Mouse (Mus musculus): ENCODE measurements at regions not wholly inside any gene's neighbourhood (a gene's known extent, or its start where the extent isn't known, plus 50 kb on each side); places are given as distances from the start of the nearest gene placed in this dataset.

DNA sequence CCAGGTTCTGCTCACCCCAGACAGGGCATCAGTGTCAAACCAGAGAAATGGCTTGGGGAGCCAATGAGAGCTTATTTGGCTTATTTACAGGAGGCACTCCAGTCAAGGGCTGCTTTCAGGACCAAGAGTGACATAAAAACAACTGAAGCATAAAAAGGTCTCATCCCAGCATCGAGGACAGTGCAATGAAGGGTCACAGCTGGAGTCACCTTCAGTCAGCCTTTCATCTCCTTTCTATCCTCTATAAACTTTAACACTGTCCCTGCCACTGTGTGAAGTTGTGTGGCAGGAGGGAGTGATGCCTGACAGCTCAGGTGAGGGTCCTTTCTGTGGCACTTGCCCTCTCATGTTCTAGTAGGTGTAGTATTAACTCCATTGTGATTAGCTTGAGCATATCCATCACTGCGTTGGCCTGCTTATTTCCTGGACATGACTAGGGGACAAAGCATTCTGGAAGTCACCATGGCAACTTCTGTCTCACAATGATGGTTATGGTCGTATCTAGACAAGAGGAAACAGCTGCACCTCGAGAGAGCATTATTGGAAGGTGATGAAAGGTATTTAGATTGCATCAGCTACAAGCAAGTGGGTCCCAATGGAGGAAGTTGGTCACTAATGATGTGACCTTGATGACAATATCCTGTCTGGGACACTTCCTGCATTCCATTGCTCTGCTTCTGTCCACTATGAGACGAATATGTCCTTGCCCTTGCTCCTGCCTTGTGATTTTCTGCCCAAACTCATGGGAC is 87.8 kb upstream of the Enpp6 start:
- no peak for DNase-seq

DNA sequence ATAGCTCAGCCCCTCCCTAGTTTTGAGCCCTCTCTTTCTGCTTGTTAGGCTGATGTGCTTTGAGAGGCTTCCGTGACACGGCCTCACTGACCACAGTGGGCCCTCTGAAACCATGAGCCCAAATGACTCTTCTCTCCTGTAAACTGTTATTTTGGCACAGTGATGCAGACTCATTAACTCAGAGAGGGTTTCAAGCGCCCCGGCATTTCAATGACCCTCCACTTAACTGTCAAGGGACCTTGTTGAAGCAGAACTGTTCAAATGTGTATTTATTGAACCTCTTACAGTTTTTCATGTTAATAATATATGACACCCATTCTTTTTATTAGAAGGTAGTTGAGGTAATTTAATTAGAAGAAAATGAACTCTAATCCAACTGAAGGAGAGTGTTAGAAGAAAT is 85.9 kb upstream of the Enpp6 start:
- no peak for DNase-seq

DNA sequence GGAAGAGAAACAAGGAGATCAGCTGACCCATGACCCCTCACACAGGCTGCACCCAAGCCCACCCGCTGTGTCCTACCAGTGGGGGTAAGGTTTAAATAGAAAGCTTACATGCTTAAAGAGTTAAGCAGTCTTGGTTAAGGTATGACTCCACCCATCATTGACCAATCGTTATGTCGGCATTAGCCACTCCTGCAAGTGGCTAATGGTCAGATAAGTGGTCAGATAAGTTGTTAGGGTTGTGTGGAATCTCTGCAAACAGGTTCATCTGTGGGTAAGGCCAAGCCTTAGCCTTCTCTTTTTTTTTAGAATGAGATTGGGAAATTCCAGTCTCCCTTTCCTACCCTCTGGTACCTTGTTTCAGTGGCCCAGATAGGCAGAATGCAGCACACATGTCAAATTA is 82.0 kb upstream of the Enpp6 start:
- DNase-seq, result no peak

DNA sequence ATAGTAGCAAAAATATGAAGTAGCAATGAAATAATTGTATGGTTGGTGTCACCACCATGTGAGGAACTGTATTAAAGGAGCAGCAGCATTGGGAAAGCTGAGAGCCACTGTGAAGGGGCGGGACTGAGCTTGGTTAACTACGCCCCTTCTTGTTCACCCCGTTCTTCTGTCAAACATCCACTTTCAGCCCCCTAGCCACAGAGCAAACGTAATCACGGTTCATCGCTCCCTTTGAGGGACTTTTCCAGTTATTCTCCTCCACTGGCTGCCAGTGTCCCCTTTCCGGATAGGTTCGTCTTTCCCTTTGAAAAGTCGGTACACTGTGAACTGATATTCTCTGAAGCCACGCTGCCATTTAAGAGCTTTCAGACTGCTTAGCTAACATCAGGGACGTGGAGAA is 79.3 kb upstream of the Enpp6 start:
- no peak for DNase-seq

DNA sequence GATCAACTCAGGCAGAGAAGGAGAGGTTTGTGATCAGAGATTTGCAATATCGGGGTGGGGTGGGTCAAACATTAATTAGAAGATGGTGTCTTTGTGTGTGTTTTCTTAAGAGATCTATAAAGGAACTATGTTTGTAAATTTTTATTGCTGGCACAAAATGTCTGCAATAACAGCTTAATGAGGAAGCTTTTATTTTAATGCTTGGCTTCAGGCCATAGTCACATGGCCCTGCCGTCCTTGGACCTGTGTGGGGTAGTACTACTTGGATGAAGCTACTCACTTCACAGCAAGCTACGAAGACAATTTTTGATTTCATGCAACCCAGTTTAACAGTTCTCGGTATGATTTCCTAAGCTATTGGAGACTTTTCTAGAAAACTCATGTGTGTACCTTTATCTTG is 78.5 kb upstream of the Enpp6 start:
- DNase-seq, result no peak

DNA sequence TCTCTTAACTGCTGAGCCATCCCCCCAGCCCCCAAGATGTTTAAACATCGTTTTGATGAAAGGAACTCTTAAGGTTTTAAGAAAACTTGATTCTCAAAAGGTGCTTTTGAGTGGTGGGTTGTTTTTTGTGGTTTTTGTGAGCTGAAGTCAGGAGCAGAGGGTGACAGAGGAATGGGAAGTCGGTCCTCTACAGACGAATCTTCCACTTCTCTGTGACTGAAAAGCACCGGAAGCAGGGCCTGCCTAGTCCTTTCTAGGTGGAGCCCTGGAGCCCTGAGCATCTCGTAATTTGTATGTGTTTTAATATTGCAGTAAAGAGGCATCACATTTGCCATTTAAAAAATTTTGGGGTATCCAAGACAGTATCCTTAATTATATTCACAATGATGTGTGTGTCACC is 72.7 kb upstream of the Enpp6 start:
- DNase-seq, result no peak

DNA sequence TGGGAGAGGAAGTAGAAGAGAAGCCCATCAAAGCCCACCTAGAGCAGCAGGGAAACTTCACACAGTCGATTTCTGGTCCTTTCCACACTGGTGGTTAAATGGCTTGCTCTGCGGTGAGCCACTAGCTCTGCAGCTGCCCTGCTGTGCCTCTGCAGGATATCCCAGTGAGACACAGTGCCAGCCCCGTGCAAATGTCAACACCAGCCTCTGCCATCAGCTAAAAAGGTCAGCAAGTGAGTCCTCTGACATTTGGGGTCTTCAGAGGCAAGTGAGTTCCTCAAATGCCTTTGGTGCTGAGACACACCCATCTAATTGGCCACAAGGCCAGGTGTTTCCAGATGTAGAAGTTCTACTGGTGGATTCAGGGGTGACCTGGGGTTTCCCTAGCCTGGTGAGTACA is 66.6 kb upstream of the Enpp6 start:
- DNase-seq, result no peak

DNA sequence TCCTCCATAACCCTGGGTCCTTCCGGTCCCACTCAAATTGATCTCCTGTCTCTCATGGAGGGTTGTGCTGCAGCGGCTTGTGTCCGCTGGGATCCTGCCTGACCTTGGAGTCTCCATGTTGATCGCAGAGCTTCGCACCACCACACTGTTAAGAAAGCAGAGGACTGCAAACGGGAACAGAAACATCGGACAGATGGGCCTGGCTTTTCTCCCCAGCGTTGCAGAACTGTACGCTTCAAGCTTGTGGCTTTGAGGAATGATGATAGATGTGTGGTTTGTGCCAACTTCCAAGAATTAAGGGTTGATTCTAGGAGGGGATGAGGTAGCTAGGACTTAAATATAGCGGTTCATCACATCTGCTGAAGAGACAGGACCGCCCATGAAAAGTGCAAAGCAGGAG is 65.6 kb upstream of the Enpp6 start:
- DNase-seq, result no peak

DNA sequence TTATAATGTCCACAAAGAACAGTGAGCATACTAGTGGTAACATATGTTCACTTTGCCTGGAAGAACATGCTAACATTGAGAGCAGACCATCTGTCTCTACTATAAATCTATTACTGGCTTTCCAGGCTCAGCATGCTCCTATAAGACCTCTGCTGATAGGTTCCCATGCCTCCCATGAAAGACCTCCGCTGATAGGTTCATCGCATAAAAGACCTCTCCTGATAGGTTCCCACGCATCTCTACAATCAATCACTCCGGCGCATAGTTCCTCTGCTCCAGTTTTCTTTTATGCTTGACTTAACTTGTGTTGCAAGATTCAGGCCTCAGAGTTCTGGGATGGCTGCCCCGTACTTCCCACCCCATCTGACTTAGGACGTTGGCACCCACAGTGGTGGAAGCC is 65.1 kb upstream of the Enpp6 start:
- no peak for DNase-seq

DNA sequence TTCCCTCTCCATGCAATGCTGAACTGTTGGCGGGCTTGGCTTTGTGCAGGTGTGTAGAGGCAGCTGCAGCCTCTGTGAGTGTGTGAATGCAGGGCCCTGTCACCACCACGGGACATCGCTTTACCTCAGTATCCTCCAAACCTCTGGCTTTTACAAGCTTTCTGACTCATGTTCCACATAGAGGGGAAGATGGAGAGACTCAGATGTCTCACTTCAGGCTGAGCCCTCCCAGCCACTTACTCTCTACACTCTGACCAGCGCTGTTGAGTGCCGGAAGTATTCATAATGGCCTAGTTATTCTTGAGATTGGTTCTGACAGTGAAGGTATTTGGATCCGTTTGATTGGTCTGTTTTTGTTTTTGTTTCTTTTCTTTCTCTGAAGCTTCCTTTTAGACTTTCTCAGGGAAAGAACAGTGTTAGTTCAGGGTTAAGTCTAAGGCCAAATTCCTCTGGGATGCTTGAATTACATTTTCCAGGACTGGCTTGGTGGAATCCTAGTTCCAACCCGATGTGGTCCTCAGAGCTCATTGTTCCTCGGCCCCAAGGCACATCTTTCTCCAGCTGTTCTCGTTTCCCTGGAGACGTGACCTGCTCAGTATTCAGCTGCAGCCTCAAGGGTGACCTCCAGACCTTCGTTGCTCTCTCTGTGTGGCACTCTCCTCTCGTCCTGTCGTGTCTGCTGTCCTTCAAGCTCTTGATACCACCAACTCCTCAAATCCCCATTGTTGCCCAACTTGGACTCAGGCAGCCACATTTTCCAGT is 61.7 kb upstream of the Enpp6 start:
- no peak for DNase-seq

DNA sequence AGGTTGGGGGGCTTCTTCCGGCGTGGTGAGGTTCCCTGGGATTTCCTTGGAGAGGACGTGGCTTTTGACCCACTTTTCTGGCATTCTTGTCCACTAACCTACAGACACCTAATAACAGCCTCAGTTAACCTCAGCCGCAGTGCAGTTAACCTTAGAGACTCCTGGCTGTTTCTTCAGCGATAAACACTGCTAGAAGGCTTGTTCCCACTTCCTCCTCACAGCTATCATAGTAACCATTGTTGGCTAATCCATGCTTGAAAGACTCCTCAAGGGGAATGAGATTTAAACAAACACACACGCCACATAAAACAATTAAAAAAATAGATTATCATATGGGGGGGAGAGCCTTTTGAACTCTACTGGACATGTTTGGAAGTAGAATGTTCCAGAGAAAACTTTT is 58.0 kb upstream of the Enpp6 start:
- DNase-seq, result no peak

DNA sequence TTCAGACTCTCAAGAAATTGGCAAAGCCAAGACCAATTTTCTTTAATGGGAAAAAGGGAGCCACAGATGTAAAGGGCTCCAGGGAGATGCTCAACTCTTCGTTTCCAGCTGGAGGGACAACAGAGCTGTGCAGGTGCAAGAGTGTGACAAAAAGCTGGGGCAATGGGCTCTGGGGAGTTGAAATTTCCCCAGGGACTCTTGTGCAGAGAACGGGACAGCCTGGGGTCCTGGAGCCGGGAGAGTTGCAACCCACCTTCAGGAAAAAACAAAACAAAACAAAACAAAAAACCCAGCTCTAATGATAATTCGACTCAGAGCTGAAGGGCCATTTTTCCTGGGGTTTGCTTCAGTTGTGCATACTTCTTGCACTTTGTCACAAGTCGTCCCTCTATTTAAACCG is 57.0 kb upstream of the Enpp6 start:
- DNase-seq, result no peak

DNA sequence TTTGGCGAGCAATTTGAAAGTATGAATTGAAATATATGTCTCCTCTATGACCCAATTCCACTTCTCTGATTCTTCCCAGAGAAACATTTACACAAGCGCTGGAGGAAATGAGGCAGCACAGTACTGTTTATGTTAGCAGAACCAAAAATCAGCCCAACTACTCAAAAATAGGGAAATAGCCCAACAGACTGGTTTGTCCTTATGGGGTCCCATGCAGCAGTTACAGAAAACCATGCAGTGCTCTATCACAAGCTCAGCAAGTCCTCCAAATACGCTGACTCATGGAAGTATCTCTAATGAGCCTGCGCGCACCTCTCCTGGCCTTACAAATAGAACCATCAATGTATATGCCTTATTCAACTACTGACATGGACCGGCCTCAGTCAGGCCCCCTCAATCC is 55.4 kb upstream of the Enpp6 start:
- DNase-seq, result no peak

DNA sequence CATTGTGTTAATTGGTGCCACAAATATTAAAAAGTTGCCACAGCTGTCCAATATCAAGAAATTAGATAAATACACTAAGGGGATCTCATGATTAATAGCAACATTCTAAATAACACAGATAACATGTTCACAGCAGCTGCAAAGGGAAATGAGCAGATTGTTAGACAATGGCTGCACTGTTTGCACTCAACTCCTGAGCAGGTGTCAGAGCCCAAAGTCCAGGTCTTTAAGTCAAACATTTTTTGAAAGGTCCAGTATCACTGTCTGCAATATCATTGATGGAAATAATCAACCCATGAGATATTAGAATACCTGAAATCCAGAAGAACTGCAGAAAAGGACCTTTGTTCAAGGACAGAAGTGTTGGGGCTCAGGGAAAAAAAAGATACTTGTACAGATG is 53.4 kb upstream of the Enpp6 start:
- DNase-seq, result no peak

DNA sequence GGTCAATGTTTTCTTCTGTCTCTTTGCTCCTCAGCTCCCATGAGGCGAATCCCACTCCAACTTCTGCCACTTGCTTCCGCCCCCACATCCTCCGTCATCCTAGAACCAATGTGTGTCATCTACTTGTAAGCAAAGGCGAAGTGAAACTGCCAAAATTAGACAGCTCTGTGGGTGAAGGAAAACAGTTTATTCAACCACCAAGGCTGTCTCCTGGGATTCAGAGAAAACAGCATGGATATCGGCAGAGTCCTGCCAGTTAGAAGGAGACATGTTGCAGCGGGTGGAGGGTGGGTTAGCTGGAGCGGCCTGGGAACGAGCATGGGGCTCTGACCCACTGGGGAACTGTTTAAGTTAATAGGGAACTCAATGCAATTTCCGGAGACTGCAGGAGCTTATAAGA is 52.4 kb upstream of the Enpp6 start:
- no peak for DNase-seq

DNA sequence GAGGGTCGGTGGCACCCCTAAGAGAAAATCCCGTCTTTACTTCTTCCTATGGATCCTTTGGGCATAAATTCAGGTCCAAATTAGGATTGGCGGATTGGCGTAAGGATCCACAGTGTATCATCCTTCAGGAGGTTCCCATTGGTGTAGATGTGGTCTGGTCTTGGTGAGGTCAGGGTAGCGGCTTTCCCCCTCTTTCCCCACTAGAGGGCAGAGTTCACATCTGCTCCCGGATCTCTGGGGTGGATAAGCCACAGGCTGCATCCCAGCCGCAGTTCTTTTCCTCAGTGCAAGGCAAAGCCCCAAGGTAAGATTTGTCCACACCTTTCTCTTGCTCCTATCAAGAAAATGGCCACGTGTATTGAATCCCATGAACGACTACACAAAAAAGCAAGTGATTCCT is 51.8 kb upstream of the Enpp6 start:
- DNase-seq, result peak; percentile 16

DNA sequence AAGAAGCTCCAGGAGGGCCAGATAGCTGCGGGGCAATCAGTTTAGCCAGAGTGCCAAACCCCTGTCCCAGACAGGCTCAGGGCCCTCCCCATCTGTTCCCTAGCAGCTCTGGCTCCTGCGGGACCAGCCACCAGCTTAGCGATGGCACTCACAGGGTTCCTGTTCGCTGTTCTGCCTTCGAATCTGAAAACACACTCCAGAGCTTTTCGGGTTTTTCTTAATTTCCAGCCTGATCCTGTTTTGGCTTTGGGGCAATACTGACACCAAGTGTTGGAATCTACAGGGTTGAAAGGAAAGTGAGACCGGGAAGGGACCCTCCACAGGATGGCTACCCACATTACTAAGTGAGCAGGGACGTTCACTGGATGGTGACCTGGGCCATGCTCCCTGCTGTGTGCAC is 50.6 kb upstream of the Enpp6 start:
- DNase-seq, result no peak

Measured in cerebellum, adult 11 months (tissue).